Mouse (Mus musculus): ENCODE data around the gene Gm21518.
"Not testable (repeated sequence)": the region's sequence is repeated elsewhere in the genome, so short reads cannot be mapped to it uniquely, and the experiment has no call there.

The Gm21518 gene

DNA sequence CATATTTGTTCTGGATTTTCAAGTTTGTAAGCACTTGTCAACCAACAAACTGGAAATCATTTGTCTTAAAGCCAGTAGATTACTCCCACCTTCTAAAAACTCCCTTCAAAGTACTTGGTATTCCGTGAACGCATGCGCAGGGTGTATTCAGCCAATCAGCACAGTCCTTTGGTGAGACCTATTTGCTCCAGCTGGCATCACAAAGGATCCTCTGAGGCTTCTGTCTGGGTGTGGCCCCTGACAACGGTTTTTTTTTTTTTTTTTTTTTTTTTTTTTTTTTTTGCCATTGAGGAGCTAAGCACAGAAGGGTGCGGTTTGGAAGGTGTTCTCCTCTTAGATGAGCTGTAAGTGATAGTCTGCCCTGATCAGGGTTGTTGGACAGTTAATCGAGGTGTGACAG lies at the start of gene Gm21518:
Gene Gm21518, plus strand, starts transcription at position 301 of the 400 bp plus-strand sequence.
- DNase-seq = not testable (repeated sequence)

Measured in kidney, adult 11 months (tissue).